Mouse (Mus musculus) bone marrow, adult 2 months (tissue): Measurements from ENCODE around the gene Ckap4. TPM values are rescaled to one million over a fixed set of nuclear protein-coding genes. Genes with fewer than 3 reads are reported as not detected.
A peak's percentile ranks its signal among the peaks of the same experiment; 100 is the strongest.

Experiments
- H3K27ac ChIP-seq: fragments of 200-500 bp; 2 replicates; pipeline ENCODE4 v1.5.1; 2012; ENCODE audit warnings: low read depth, mild to moderate bottlenecking, control low read depth, inconsistent platforms, low read length; ENCODE audit not compliant: control insufficient read depth, poor library complexity, insufficient read depth
- H3K4me1 ChIP-seq: fragments of 200-500 bp; 2 replicates; pipeline ENCODE4 v1.6.1; 2011; ENCODE audit warnings: low read length; ENCODE audit not compliant: control insufficient read depth, insufficient read depth
- H3K4me3 ChIP-seq: fragments of 200-500 bp; replicated peaks from 2 replicates; pipeline ENCODE3; 2011; ENCODE audit warnings: mild to moderate bottlenecking, low read depth, low read length, control low read depth; ENCODE audit not compliant: control insufficient read depth
- CTCF ChIP-seq: fragments of 200-500 bp; IDR thresholded peaks from 2 replicates; pipeline ENCODE4 v1.5.1; 2011; ENCODE audit warnings: low read length, control low read depth; ENCODE audit not compliant: control insufficient read depth, insufficient read depth
- POLR2A ChIP-seq: fragments of 200-500 bp; IDR thresholded peaks from 2 replicates; pipeline ENCODE4 v1.6.1; 2011; ENCODE audit warnings: low read depth, mild to moderate bottlenecking, control low read depth, low read length, borderline replicate concordance; ENCODE audit not compliant: control insufficient read depth
- WGBS: fragments of 180-500 bp; shearing (Covaris S2); methylation state at CpG from one replicate; pipeline ENCODE4 v1.1.7; 2018; 5-methylcytosine and 5-hydroxymethylcytosine counted together
- polyA plus RNA-seq: library from polyadenylated mRNA; stranded (reverse); fragments of >200 nt; gene quantifications from 2 replicates; pipeline ENCODE4 v1.2.4, GENCODE M21; 2011; ENCODE audit warnings: low replicate concordance; ENCODE audit not compliant: missing spikeins, insufficient read depth, insufficient read length

Ckap4 gene
- 12.5 and 27.6 TPM in 2 replicates for polyA plus RNA-seq

DNA sequence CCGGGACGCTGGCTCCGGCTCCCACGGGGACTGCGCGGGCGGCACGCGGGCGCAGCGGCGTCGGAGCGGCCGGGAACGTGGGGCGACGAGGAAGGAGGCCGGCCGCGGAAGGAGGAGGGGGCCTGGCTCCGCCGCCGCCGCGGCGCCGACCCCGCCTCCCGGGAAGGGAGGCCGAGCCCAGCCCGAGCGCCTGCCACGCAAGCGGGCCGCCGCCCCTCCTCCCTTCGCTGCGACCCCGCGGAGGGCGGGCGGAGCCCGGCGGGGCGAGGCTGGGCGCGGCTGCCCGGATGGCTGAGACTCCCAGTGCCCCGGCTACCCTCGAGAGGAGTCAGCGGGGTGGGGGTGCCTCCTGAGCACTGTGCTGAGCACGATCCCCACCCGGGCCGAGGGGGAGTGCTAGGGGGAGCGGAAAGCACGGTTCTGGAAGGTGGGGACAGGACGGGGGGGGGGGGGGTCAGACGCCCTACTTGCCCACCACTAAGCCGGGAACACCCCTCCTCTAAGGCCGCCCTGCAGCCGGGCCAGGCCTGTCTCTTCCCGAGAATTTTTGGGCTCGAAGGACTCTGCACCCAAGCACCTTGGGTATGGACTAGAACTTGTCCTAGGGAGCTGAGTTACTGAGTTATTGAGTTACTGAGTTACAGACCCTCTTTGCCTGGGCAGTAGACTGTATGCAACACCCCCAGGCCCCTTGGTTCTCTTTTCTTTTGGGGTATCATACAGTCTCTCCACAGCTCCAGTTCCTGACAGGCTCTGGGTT, at the start of gene Ckap4:
Gene Ckap4, minus strand, starts transcription at position 151 of the 760 bp plus-strand sequence.
- H3K27ac ChIP-seq, result peak within 1 kb of the TSS; percentile 94
- under 1% methylated on average over 49 of the region's 64 CpGs for WGBS
- H3K4me1 ChIP-seq, result peaks cover 10% of the 10 kb centered on the region
- TF ChIP-seq POLR2A (peak; percentile 40; the same call in 1 of the 2 replicates), CTCF (no peak)
- peak within 1 kb of the TSS; percentile 86 for H3K4me3 ChIP-seq

- Histone ChIP-seq H3K4me1 (peaks cover 13% of the 10 kb centered on the region), H3K4me3 (no peak overlapping the region), H3K27ac (no peak overlapping the region)
- 79% methylated on average over 7 of the region's 7 CpGs for WGBS
- TF ChIP-seq POLR2A, result no peak
- no peak for TF ChIP-seq CTCF
These were observed 48.4 kb upstream of the Ckap4 start for GRCm38 (mm10) chr10:84582236-84582635.

GRCm38 (mm10) chr10:84581191-84581590, 47.3 kb upstream of the Ckap4 start:
- Histone ChIP-seq H3K27ac (no peak overlapping the region), H3K4me3 (no peak overlapping the region), H3K4me1 (peaks cover 13% of the 10 kb centered on the region)
- TF ChIP-seq POLR2A, result no peak
- no peak for TF ChIP-seq CTCF
- 72% methylated on average over 8 of the region's 8 CpGs for WGBS

- 61% methylated on average over 2 of the region's 2 CpGs for WGBS
- H3K27ac ChIP-seq, result no peak overlapping the region
- TF ChIP-seq CTCF (no peak), POLR2A (no peak)
- H3K4me1 ChIP-seq, result peaks cover 12% of the 10 kb centered on the region
- no peak overlapping the region for H3K4me3 ChIP-seq
These were observed 45.7 kb upstream of the Ckap4 start for GRCm38 (mm10) chr10:84579527-84579926.

- peak overlapping the region; percentile 42 for H3K4me3 ChIP-seq
- H3K27ac ChIP-seq, result no peak overlapping the region
- no peak for TF ChIP-seq CTCF
- no peak for TF ChIP-seq POLR2A
- WGBS, result 86% methylated on average over 10 of the region's 10 CpGs
- H3K4me1 ChIP-seq, result peaks cover 9% of the 10 kb centered on the region
These were observed 44.9 kb upstream of the Ckap4 start for GRCm38 (mm10) chr10:84578738-84579137.

GRCm38 (mm10) chr10:84577071-84577727, 43.3 kb upstream of the Ckap4 start:
- H3K4me1 ChIP-seq, result peaks cover 4% of the 10 kb centered on the region
- TF ChIP-seq CTCF, result no peak
- TF ChIP-seq POLR2A, result no peak; the same call in 1 of the 2 replicates
- WGBS, result under 1% methylated on average over 38 of the region's 38 CpGs
- peak overlapping the region; percentile 84 for H3K4me3 ChIP-seq
- peak overlapping the region; percentile 87 for H3K27ac ChIP-seq

DNA sequence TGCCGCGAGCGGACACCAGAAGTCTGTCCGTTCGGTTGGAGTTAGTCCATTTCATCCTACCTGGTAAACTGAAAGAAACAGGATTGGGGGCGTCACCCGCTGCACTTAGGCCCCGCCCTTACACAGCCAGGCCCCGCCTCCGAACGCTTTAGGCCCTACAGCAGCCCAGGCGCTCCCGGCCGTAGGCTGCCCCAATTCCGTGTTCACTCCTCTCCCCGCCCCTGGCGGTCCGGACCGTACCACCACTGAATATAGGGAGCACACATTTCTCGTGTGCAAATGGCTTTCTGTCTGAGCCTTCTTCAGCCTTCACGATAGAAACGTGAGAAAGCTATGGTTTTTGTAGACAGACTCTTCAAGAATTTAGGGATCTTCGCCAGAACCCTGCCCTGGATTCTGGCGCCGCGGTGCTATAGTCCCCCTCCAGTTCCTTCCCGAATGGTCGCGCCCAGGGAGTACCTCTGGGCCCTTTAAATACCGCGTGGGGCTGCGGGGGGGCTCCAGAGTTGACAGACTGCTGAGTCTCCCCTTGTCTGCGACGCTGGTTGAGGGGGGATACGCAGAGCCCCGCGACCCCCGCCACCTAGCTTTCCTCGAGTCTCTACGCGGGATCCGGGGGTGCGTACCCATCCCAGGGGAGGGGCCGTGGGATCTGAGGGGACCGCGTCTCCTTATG, 42.7 kb upstream of the Ckap4 start, which contains the start of gene Tcp11l2:
Gene Tcp11l2, plus strand, starts transcription at position 232 of the 676 bp plus-strand sequence.
- Histone ChIP-seq H3K4me3 (peak within 1 kb of the TSS; percentile 84), H3K27ac (peak within 1 kb of the TSS; percentile 87), H3K4me1 (peaks cover 4% of the 10 kb centered on the region)
- TF ChIP-seq POLR2A, result peak; percentile 55; the same call in 1 of the 2 replicates
- TF ChIP-seq CTCF, result no peak
- under 1% methylated on average over 46 of the region's 46 CpGs for WGBS

DNA sequence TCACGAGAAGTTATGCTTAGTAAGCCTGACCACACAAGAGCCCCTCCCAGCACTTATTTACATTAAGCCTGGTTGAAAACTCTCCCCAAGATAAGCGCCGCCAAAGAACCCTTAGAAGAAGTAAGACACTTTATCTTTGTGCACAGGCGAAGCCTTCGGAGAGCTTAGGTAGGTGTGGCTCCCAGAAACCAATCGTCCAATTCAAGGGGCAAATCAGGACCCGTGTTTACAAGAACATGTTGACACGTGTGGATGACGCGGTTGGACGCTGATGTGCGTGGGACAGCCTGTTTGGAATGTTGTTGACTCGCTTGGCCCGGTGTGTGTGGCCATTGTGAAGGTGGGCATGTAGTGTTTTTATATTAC, 42.1 kb upstream of the Ckap4 start:
- TF ChIP-seq CTCF (no peak), POLR2A (no peak)
- Histone ChIP-seq H3K27ac (peak overlapping the region; percentile 87), H3K4me3 (peak overlapping the region; percentile 84), H3K4me1 (peaks cover 4% of the 10 kb centered on the region)
- WGBS, result under 1% methylated on average over 14 of the region's 14 CpGs
